Mouse (Mus musculus) MEL (cell line): ENCODE measurements around the gene Snapc1. TPM values are rescaled to one million over a fixed set of nuclear protein-coding genes. Genes with fewer than 3 reads are reported as not detected.

Source experiments
- DNase-seq: peaks from one replicate; pipeline ENCODE4 v3.0.0; 2011; ENCODE audit warnings: low read depth, low spot score
- H3K27ac ChIP-seq: 2 replicates; pipeline ENCODE4 v1.5.1; 2012; ENCODE audit warnings: low read depth, mild to moderate bottlenecking, control low read depth, low read length, moderate library complexity; ENCODE audit not compliant: control insufficient read depth
- H3K27me3 ChIP-seq, 2 experiments: fragments of 150-350 bp in 1 of 2; sonication (generic) in 1 of 2; 2 replicates each; pipeline ENCODE4 v1.6.1; 2012; ENCODE audit warnings: low read length in 2 of 2, mild to moderate bottlenecking in 2 of 2, improper control_type of control experiment in 1 of 2, moderate library complexity in 1 of 2; ENCODE audit not compliant: insufficient read depth in 2 of 2, control insufficient read depth in 1 of 2
- H3K36me3 ChIP-seq, 2 experiments: 2 replicates each; pipeline ENCODE4 v1.6.1; 2012 to 2014; ENCODE audit warnings: low read length in 2 of 2, improper control_type of control experiment in 1 of 2, inconsistent platforms in 1 of 2, mild to moderate bottlenecking in 1 of 2; ENCODE audit not compliant: insufficient read depth in 2 of 2, control insufficient read depth in 1 of 2
- H3K4me1 ChIP-seq, 2 experiments: fragments of 150-350 bp in 1 of 2; sonication (generic) in 1 of 2; 2 replicates each; pipeline ENCODE4 v1.6.1; 2012; ENCODE audit warnings: low read length in 2 of 2, improper control_type of control experiment in 1 of 2, mild to moderate bottlenecking in 1 of 2; ENCODE audit not compliant: insufficient read depth in 2 of 2, control insufficient read depth in 1 of 2
- H3K4me3 ChIP-seq, 2 experiments: fragments of 150-350 bp in 1 of 2; sonication (generic) in 1 of 2; 2 replicates each; pipeline ENCODE4 v1.5.1; 2012; ENCODE audit warnings: low read depth in 2 of 2, low read length in 2 of 2, mild to moderate bottlenecking in 2 of 2, moderate library complexity in 2 of 2, control low read depth in 1 of 2, improper control_type of control experiment in 1 of 2; ENCODE audit not compliant: control insufficient read depth in 1 of 2, insufficient read depth in 1 of 2
- H3K79me2 ChIP-seq: 2 replicates; pipeline ENCODE4 v1.6.1; 2012; ENCODE audit warnings: mild to moderate bottlenecking, low read length, moderate library complexity; ENCODE audit not compliant: control insufficient read depth, poor library complexity, insufficient read depth
- H3K9ac ChIP-seq: 2 replicates; pipeline ENCODE4 v1.6.1; 2012; ENCODE audit warnings: low read depth, mild to moderate bottlenecking, control low read depth, low read length, moderate library complexity; ENCODE audit not compliant: control insufficient read depth, poor library complexity, severe bottlenecking
- H3K9me3 ChIP-seq: fragments of 150-350 bp; sonication (generic); replicated peaks from 2 replicates; pipeline ENCODE4 v1.6.1; 2012; ENCODE audit warnings: mild to moderate bottlenecking, low read length, improper control_type of control experiment, moderate library complexity; ENCODE audit not compliant: insufficient read depth
- CTCF ChIP-seq, 3 experiments: IDR thresholded peaks in 2 of 3; conservative IDR thresholded peaks in 1 of 3; 2 replicates each; pipeline ENCODE4 v1.5.1; 2011 to 2012; ENCODE audit warnings: low read length in 3 of 3, low read depth in 2 of 3, mild to moderate bottlenecking in 2 of 3, improper control_type of control experiment in 1 of 3, inconsistent platforms in 1 of 3, mixed read lengths in 1 of 3, moderate library complexity in 1 of 3; ENCODE audit not compliant: control insufficient read depth in 1 of 3, insufficient read depth in 1 of 3, poor library complexity in 1 of 3, severe bottlenecking in 1 of 3
- ELF1 ChIP-seq: IDR thresholded peaks from 2 replicates; pipeline ENCODE4 v1.6.1; 2014; ENCODE audit warnings: low read depth, mild to moderate bottlenecking, inconsistent platforms, low read length, improper control_type of control experiment, moderate library complexity
- EP300 ChIP-seq, 2 experiments: IDR thresholded peaks; 2 replicates each; pipeline ENCODE4 v1.6.1; 2011; ENCODE audit warnings: improper control_type of control experiment in 2 of 2, low read length in 2 of 2, low read depth in 1 of 2, mild to moderate bottlenecking in 1 of 2
- ETS1 ChIP-seq: IDR thresholded peaks from 2 replicates; pipeline ENCODE4 v1.6.1; 2012; ENCODE audit warnings: low read depth, mild to moderate bottlenecking, inconsistent platforms, low read length, improper control_type of control experiment, moderate library complexity
- GABPA ChIP-seq: IDR thresholded peaks from 2 replicates; pipeline ENCODE4 v1.6.1; 2012; ENCODE audit warnings: low read depth, mild to moderate bottlenecking, inconsistent platforms, low read length, improper control_type of control experiment, moderate library complexity
- GATA1 ChIP-seq: IDR thresholded peaks from 2 replicates; pipeline ENCODE4 v1.6.1; 2011; ENCODE audit warnings: low read depth, low read length, improper control_type of control experiment
- HCFC1 ChIP-seq: IDR thresholded peaks from 2 replicates; pipeline ENCODE4 v1.6.1; 2012; ENCODE audit warnings: low read depth, mild to moderate bottlenecking, inconsistent platforms, low read length, improper control_type of control experiment, moderate library complexity
- JUND ChIP-seq: IDR thresholded peaks from 2 replicates; pipeline ENCODE4 v1.6.1; 2011; ENCODE audit warnings: low read depth, mild to moderate bottlenecking, improper control_type of control experiment, low read length
- KAT2A ChIP-seq: conservative IDR thresholded peaks from 2 replicates; pipeline ENCODE4 v1.6.1; 2012; ENCODE audit warnings: low read depth, low read length, improper control_type of control experiment, inconsistent platforms
- MAX ChIP-seq: IDR thresholded peaks from 2 replicates; pipeline ENCODE4 v1.6.1; 2011; ENCODE audit warnings: low read length, improper control_type of control experiment
- MXI1 ChIP-seq: IDR thresholded peaks from 2 replicates; pipeline ENCODE4 v1.6.1; 2011; ENCODE audit warnings: mild to moderate bottlenecking, low read depth, low read length, improper control_type of control experiment
- MYB ChIP-seq: IDR thresholded peaks from 2 replicates; pipeline ENCODE4 v1.6.1; 2011; ENCODE audit warnings: mild to moderate bottlenecking, low read depth, low read length, improper control_type of control experiment
- MYC ChIP-seq: IDR thresholded peaks from 2 replicates; pipeline ENCODE4 v1.6.1; 2011; ENCODE audit warnings: low read depth, mild to moderate bottlenecking, low read length, improper control_type of control experiment, moderate library complexity
- NELFE ChIP-seq: IDR thresholded peaks from 2 replicates; pipeline ENCODE4 v1.6.1; 2011; ENCODE audit warnings: low read depth, low read length, improper control_type of control experiment
- NRF1 ChIP-seq: IDR thresholded peaks from 2 replicates; pipeline ENCODE4 v1.6.1; 2014; ENCODE audit warnings: low read depth, mild to moderate bottlenecking, inconsistent platforms, low read length, improper control_type of control experiment, moderate library complexity; ENCODE audit not compliant: poor library complexity, insufficient read depth, severe bottlenecking
- POLR2A ChIP-seq, 2 experiments: IDR thresholded peaks; 2 replicates each; pipeline ENCODE4 v1.6.1; 2011 to 2012; ENCODE audit warnings: low read length in 2 of 2, mild to moderate bottlenecking in 2 of 2, control low read depth in 1 of 2, improper control_type of control experiment in 1 of 2, low read depth in 1 of 2, moderate library complexity in 1 of 2; ENCODE audit not compliant: control insufficient read depth in 1 of 2, insufficient read depth in 1 of 2, poor library complexity in 1 of 2
- POLR2AphosphoS2 ChIP-seq: IDR thresholded peaks from 2 replicates; pipeline ENCODE4 v1.6.1; 2011; ENCODE audit warnings: low read length, improper control_type of control experiment
- POLR2AphosphoS5 ChIP-seq: IDR thresholded peaks from 2 replicates; pipeline ENCODE4 v1.6.1; 2012; ENCODE audit warnings: low read depth, borderline replicate concordance, mild to moderate bottlenecking, inconsistent platforms, low read length, moderate library complexity, mixed read lengths
- RCOR1 ChIP-seq: IDR thresholded peaks from 2 replicates; pipeline ENCODE4 v1.6.1; 2012; ENCODE audit warnings: low read depth, mild to moderate bottlenecking, inconsistent platforms, low read length, improper control_type of control experiment
- SIN3A ChIP-seq: IDR thresholded peaks from 2 replicates; pipeline ENCODE4 v1.6.1; 2012; ENCODE audit warnings: low read length, improper control_type of control experiment, inconsistent platforms
- TAL1 ChIP-seq: IDR thresholded peaks from 2 replicates; pipeline ENCODE4 v1.6.1; 2012; ENCODE audit warnings: mild to moderate bottlenecking, inconsistent platforms, low read length, moderate library complexity, mixed read lengths
- TBP ChIP-seq: IDR thresholded peaks from 2 replicates; pipeline ENCODE4 v1.8.0; 2011; ENCODE audit warnings: low read depth, low read length, improper control_type of control experiment
- TCF12 ChIP-seq: IDR thresholded peaks from 2 replicates; pipeline ENCODE4 v1.6.1; 2014; ENCODE audit warnings: low read depth, mild to moderate bottlenecking, inconsistent platforms, low read length, improper control_type of control experiment, moderate library complexity
- UBTF ChIP-seq: IDR thresholded peaks from 2 replicates; pipeline ENCODE4 v1.6.1; 2012; ENCODE audit warnings: low read depth, mild to moderate bottlenecking, inconsistent platforms, low read length, improper control_type of control experiment, moderate library complexity, borderline replicate concordance; ENCODE audit not compliant: insufficient read depth
- USF1 ChIP-seq: IDR thresholded peaks from 2 replicates; pipeline ENCODE4 v1.6.1; 2014; ENCODE audit warnings: low read depth, mild to moderate bottlenecking, inconsistent platforms, low read length, improper control_type of control experiment, moderate library complexity
- ZMIZ1 ChIP-seq: IDR thresholded peaks from 2 replicates; pipeline ENCODE4 v1.6.1; 2012; ENCODE audit warnings: low read depth, mild to moderate bottlenecking, inconsistent platforms, low read length, improper control_type of control experiment, moderate library complexity
- polyA plus RNA-seq, 2 experiments: library from polyadenylated mRNA; stranded (reverse) in 1 of 2; unstranded in 1 of 2; fragments of >175 nt in 1 of 2; fragments of >200 nt in 1 of 2; gene quantifications; 2 replicates each; pipeline versions ENCODE4 v1.2.1 to v1.2.4; 2012; ENCODE audit warnings: low replicate concordance in 2 of 2, low read depth in 1 of 2; ENCODE audit not compliant: insufficient read length in 2 of 2, insufficient read depth in 1 of 2, missing spikeins in 1 of 2
- total RNA-seq: library from RNA; depleted of rRNA; stranded (reverse); fragments of 300-350 nt; gene quantifications from 2 replicates; pipeline ENCODE4 v1.2.3, GENCODE M21; 2012; rRNA removed

Snapc1 gene
- total RNA-seq (10.1 and 13.7 TPM in 2 replicates), polyA plus RNA-seq (10 to 100 TPM in 1 of 2 experiments, not detected in 1; 19.2 TPM)

DNA sequence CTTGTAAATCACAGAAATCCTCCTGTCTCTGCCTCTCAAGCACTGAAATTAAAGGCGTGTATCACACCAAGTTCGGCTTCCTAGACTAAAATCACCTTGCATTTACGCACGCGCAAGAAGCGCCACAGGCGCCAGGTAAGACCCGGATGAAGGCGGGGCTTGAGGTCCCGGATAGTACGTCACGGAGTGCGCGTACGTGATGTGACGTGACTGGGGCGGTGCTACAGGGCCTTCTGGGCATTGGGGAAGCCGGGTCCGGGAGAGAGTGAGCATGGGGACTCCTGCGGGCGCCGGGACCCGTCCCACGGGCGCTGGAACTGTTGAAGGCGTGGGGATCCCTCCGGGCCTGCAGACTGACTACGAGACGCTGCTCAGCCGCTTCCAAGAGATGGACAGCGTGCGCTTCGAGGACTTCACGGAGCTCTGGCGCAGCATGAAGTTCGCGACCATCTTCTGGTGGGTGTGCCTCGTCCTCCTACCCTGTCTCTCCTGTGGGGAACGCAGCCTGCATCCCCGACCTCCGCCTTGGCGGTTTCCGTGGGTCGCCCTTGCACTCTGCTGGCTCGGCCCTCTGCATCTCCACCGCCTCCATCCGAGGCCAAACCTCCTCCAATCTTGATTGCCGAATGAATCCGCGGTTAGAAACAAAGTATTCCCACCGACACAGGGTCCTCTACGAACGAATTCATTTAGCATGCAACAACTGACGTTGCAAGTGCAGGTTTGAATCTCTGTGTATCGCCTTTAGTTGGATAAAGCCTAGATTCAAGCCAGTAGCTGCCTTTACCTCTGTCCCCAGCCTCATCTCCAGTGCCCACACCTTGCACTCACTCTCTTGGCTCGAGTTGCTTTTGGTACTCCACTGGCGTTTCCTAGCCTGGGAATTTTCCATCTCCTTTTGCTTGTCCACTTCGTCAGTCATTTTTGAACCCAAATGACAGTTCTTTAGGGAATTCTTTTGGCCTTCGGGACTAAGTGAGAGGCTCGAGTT, at the start of gene Snapc1:
TSS of gene Snapc1 (plus strand) at position 191 of the 991 bp plus-strand sequence.
- Histone ChIP-seq H3K4me1 (peaks cover 0 to 8% of the 10 kb centered on the region in 2 experiments; a peak in 1 of 4 replicates), H3K4me3 (peak within 1 kb of the TSS; percentile 72 to 95), H3K79me2 (peaks cover 18% of the 10 kb centered on the region), H3K27ac (peak within 1 kb of the TSS; percentile 48), H3K9ac (peak within 1 kb of the TSS; percentile 80), H3K36me3 (peaks cover 7 to 13% of the 10 kb centered on the region in 2 experiments), H3K27me3 (no peaks in the 10 kb centered on the region), H3K9me3 (no peaks in the 10 kb centered on the region)
- peak; percentile 98 for DNase-seq
- TF ChIP-seq HCFC1 (peak; percentile 86), POLR2AphosphoS2 (peak; percentile 91), USF1 (0 out of 2 replicates have a peak, but pooled peaks have one; percentile 47), TBP (peak; percentile 89), GABPA (peak; percentile 69; the same call in 1 of the 2 replicates), NELFE (peak; percentile 93), ZMIZ1 (peak; percentile 92), UBTF (no peak), MAX (no peak; the same call in 1 of the 2 replicates), KAT2A (peak; percentile 61; the same call in 1 of the 2 replicates), ETS1 (peak; percentile 32; the same call in 1 of the 2 replicates), MYC (peak; percentile 32; the same call in 1 of the 2 replicates), SIN3A (peak; percentile 68), GATA1 (no peak), MYB (no peak), TAL1 (no peak), TCF12 (peak; percentile 57), JUND (no peak), POLR2A (IDR thresholded peaks at IDR 0.05; ENCODE audit: control insufficient read depth in 1 of 2, insufficient read depth in 1 of 2, low read depth in 1 of 2, low read length in 2 of 2, poor library complexity in 1 of 2) (peak; percentile 80 to 97), RCOR1 (peak; percentile 19; the same call in 1 of the 2 replicates), ELF1 (peak; percentile 70), EP300 (IDR thresholded peaks at IDR 0.05; ENCODE audit: low read depth in 1 of 2, low read length in 2 of 2) (no peak), NRF1 (peak; percentile 85), MXI1 (peak; percentile 77), POLR2AphosphoS5 (no peak), CTCF (IDR thresholded peaks at IDR 0.05 in 2 of 3, conservative IDR thresholded peaks at IDR 0.05 in 1 of 3; ENCODE audit: control insufficient read depth in 1 of 3, insufficient read depth in 1 of 3, low read depth in 2 of 3, low read length in 3 of 3, poor library complexity in 1 of 3, severe bottlenecking in 1 of 3) (no peak)
